Comparison of ENCODE assay signal across 8 mouse cellular contexts in genomic region chr9:27029828-27030762, GRCm38 (mm10). TPM values are rescaled to one million over a fixed set of nuclear protein-coding genes. Genes with fewer than 3 reads are reported as not detected.
DNase-seq lines count a peak whose midpoint lies in the region; ATAC-seq and TF ChIP-seq lines count a peak whose summit lies in the region.

Vps26b (minus strand) TSS chr9:27030065.
Ncapd3 (plus strand) TSS chr9:27030175.

- H3K4me1 ChIP-seq in hindbrain, postnatal 0 days (ENCODE audit: insufficient read depth, low read length) = peaks cover 23% of the 10 kb centered on the region

- peak within 1 kb of the TSS; percentile 100 for H3K4me3 ChIP-seq in gastrocnemius, adult 2 months
- H3K4me3 ChIP-seq in hindbrain, postnatal 0 days (ENCODE audit: low read length) = peak within 1 kb of the TSS; percentile 98
- peak within 1 kb of the TSS; percentile 85 for H3K4me3 ChIP-seq in left cerebral cortex, adult 2 months

- H3K9me3 ChIP-seq in hindbrain, postnatal 0 days (ENCODE audit: low read length) = no peaks in the 10 kb centered on the region

- intact Hi-C loops in gastrocnemius, adult 2 months (cut with DNase I) = loop anchor here (1.0 kb wide), 1 partner anchor 31 kb away; the partner anchor contains the start of genes Acad8 and Thyn1
- intact Hi-C loops in left cerebral cortex, adult 2 months (cut with DNase I) = loop anchor here (2.0 kb wide), 1 partner anchor 31 kb away; the partner anchor contains the start of genes Acad8 and Thyn1

- TF ChIP-seq CTCF in gastrocnemius, adult 2 months (IDR thresholded peaks at IDR 0.05) = peak; percentile 24; the same call in 1 of the 2 replicates
- TF ChIP-seq CTCF in hindbrain, postnatal 0 days (IDR thresholded peaks at IDR 0.05; ENCODE audit: low read depth) = peak; percentile 57
- peak; percentile 30 for TF ChIP-seq CTCF in left cerebral cortex, adult 2 months (IDR thresholded peaks at IDR 0.05)

- no peaks in the 10 kb centered on the region for H3K27me3 ChIP-seq in hindbrain, postnatal 0 days (ENCODE audit: insufficient read depth, low read length)

- WGBS in hindbrain, postnatal 0 days = under 1% methylated on average over 76 of the region's 80 CpGs

- H3K4me2 ChIP-seq in hindbrain, postnatal 0 days (ENCODE audit: low read depth, low read length) = peak within 1 kb of the TSS; percentile 87

- H3K9ac ChIP-seq in hindbrain, postnatal 0 days (replicated peaks; ENCODE audit: low read length) = peak within 1 kb of the TSS; percentile 94

- ATAC-seq in common myeloid progenitor, adult 5-6 weeks (replicated peaks; ENCODE audit: low read depth, poor library complexity, severe bottlenecking) = peak; percentile 86
- peak; percentile 96 for ATAC-seq in hindbrain, postnatal 0 days
- peak; percentile 85 for ATAC-seq in megakaryocyte, adult 5-6 weeks (ENCODE audit: poor library complexity, severe bottlenecking)

- H3K36me3 ChIP-seq in hindbrain, postnatal 0 days (ENCODE audit: insufficient read depth, low read length) = no peaks in the 10 kb centered on the region

- peak; percentile 99 for DNase-seq in ZHBTc4 (ENCODE audit: low read depth, low spot score)
- DNase-seq in gastrocnemius, adult 2 months = peak; percentile 98
- peak; percentile 99 for DNase-seq in hindbrain, postnatal 0 days (ENCODE audit: low spot score)
- DNase-seq in left cerebral cortex, adult 2 months (ENCODE audit: extremely low spot score in 1 of 2, low spot score in 2 of 2) = peak; percentile 94 to 95
- peak; percentile 97 to 98 for DNase-seq in right cerebral cortex, adult 2 months (ENCODE audit: low spot score in 2 of 2)
- peak; percentile 97 for DNase-seq in urinary bladder, postnatal 14 days (ENCODE audit: low spot score)

- H3K27ac ChIP-seq in gastrocnemius, adult 2 months = peak within 1 kb of the TSS; percentile 99
- peak within 1 kb of the TSS; percentile 94 for H3K27ac ChIP-seq in hindbrain, postnatal 0 days
- H3K27ac ChIP-seq in left cerebral cortex, adult 2 months = peak within 1 kb of the TSS; percentile 96

RNA-seq across cellular contexts. Expression of gene Vps26b, which starts in this region (rescaled TPM):
- total RNA-seq in common myeloid progenitor, adult 5-6 weeks (2017) = 29.3 and 37.8 TPM in 2 replicates
- 10 to 100 TPM; 26.2 to 26.9 TPM for total RNA-seq in gastrocnemius, adult 2 months (2021)
- total RNA-seq in hindbrain, postnatal 0 days (2014; rRNA removed) = 141 and 162 TPM in 2 replicates
- 69.2 and 74.3 TPM in 2 replicates for polyA plus RNA-seq in hindbrain, postnatal 0 days (2015; fragmentation: Nextera tagmentation; extraction: Ambion mirVana)
- total RNA-seq in left cerebral cortex, adult 2 months (2021) = 100 to 1,000 TPM in 1 of 2 experiments, 10 to 100 TPM in 1; 92.9 to 101 TPM
- 49.7 and 55.2 TPM in 2 replicates for total RNA-seq in megakaryocyte, adult 5-6 weeks (2015)
- total RNA-seq in megakaryocyte, adult 5-6 weeks (2017) = 47.0 and 48.4 TPM in 2 replicates

RNA-seq across cellular contexts. Expression of gene Ncapd3, which starts in this region (rescaled TPM):
- 52.3 and 64.8 TPM in 2 replicates for total RNA-seq in common myeloid progenitor, adult 5-6 weeks (2017)
- total RNA-seq in gastrocnemius, adult 2 months (2021) = 1 to 10 TPM; 6.2 to 7.3 TPM
- total RNA-seq in hindbrain, postnatal 0 days (2014; rRNA removed) = 21.3 and 22.3 TPM in 2 replicates
- polyA plus RNA-seq in hindbrain, postnatal 0 days (2015; fragmentation: Nextera tagmentation; extraction: Ambion mirVana) = 6.9 and 7.4 TPM in 2 replicates
- 10 to 100 TPM; 16.1 to 18.1 TPM for total RNA-seq in left cerebral cortex, adult 2 months (2021)
- 77.3 and 79.1 TPM in 2 replicates for total RNA-seq in megakaryocyte, adult 5-6 weeks (2015)
- total RNA-seq in megakaryocyte, adult 5-6 weeks (2017) = 44.0 and 53.4 TPM in 2 replicates

Comparison
In these comparisons a context has a peak if more than half of its experiments do, and no peak if none do; other contexts are left out.
1. Peak in every context shown above with its lines: DNase-seq, ATAC-seq, H3K4me3 ChIP-seq and H3K27ac ChIP-seq.